Mouse (Mus musculus) cortical plate, adult 2 months (tissue): Measurements from ENCODE around the gene Wdr78.

Experiments used
- CTCF ChIP-seq: fragments of 200-500 bp; IDR thresholded peaks from 2 replicates; pipeline ENCODE4 v1.5.1; 2011; ENCODE audit warnings: mild to moderate bottlenecking, control low read depth, low read length; ENCODE audit not compliant: insufficient read depth; ENCODE audit errors: extremely low read depth
- POLR2A ChIP-seq: fragments of 200-500 bp; IDR thresholded peaks from 2 replicates; pipeline ENCODE4 v1.6.1; 2011; ENCODE audit warnings: mild to moderate bottlenecking, low read length, control low read depth; ENCODE audit not compliant: insufficient read depth; ENCODE audit errors: extremely low read depth

DNA sequence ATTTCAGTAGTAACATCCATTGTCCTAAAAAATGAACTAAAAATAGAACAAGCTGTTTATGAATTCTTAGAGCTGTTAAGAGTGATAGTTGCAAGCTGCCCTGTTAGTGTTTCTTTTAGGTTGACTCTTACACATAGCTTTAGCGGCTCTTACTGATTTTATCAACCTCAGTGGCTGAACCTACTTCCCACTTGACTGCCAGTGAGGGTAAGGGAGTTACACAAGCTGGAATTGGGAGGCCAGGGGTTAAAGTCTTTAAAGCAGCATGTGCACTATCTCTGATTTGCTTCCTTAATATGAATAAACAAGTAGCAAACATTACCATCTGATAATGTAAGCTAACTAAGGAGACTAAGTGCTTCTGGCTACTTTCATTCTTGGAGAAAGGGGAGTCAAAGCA is 22.6 kb upstream of the Wdr78 start:
- no peak for TF ChIP-seq CTCF
- no peak for TF ChIP-seq POLR2A
